Mouse (Mus musculus) testis, adult 2 months (tissue): ENCODE data around the gene Tln2.

Experiments used
- CTCF ChIP-seq: fragments of 200-500 bp; IDR thresholded peaks from 2 replicates; pipeline ENCODE4 v1.5.1; 2012; ENCODE audit warnings: low read depth, mild to moderate bottlenecking, inconsistent platforms, low read length, moderate library complexity; ENCODE audit not compliant: control insufficient read depth, insufficient read depth, insufficient replicate concordance
- POLR2A ChIP-seq: fragments of 200-500 bp; IDR thresholded peaks from 2 replicates; pipeline ENCODE4 v1.6.1; 2012; ENCODE audit warnings: low read depth, mild to moderate bottlenecking, inconsistent platforms, low read length, moderate library complexity; ENCODE audit not compliant: control insufficient read depth

GRCm38 (mm10) chr9:67584871-67585270, 25.4 kb upstream of the Tln2 start:
- no peak for TF ChIP-seq POLR2A
- TF ChIP-seq CTCF, result no peak
